Mouse (Mus musculus): ENCODE measurements around the gene Pigq. TPM values are rescaled to one million over a fixed set of nuclear protein-coding genes. Genes with fewer than 3 reads are reported as not detected.

The Pigq gene
- total and polyA plus RNA-seq, 3 experiments, result 41.4 to 431 (median 136) TPM

GRCm38 (mm10) chr17:25877025-25877424 is 67.7 kb downstream of the Pigq start:
- no peaks in the 10 kb centered on the region; the same call in 1 of the 2 replicates for H3K27me3 ChIP-seq (ENCODE audit: insufficient read depth, low read length)
- H3K36me3 ChIP-seq (replicated peaks), result peaks cover 56% of the 10 kb centered on the region
- TF ChIP-seq TAL1 (conservative IDR thresholded peaks at IDR 0.05; ENCODE audit: low read depth, low read length) (no peak), CTCF (IDR thresholded peaks at IDR 0.05; ENCODE audit: low read depth, low read length) (no peak), GATA1 (IDR thresholded peaks at IDR 0.05; ENCODE audit: borderline replicate concordance, low read length) (no peak), POLR2AphosphoS5 (IDR thresholded peaks at IDR 0.05; ENCODE audit: insufficient replicate concordance, low read depth, low read length) (no peak), GATA2 (IDR thresholded peaks at IDR 0.05; ENCODE audit: borderline replicate concordance, low read depth, low read length) (no peak)
- no peaks in the 10 kb centered on the region for H3K9me3 ChIP-seq (replicated peaks)
- H3K4me1 ChIP-seq (ENCODE audit: insufficient read depth, low read depth, low read length), result peaks cover 36% of the 10 kb centered on the region
- no peak for ATAC-seq (ENCODE audit: extremely low read depth, insufficient number of reproducible peaks, low FRiP score, poor library complexity, severe bottlenecking)
- no peak overlapping the region for H3K4me3 ChIP-seq (ENCODE audit: low read depth, low read length)
- no peak for DNase-seq (ENCODE audit: low spot score)

Other genes starting within 250 kb of the Pigq start
Only the 20 nearest of the 32 such genes appear.
- gene AC134908.4, start 149.3 kb downstream of the Pigq start, total RNA-seq (2014; fragmentation: Nextera tagmentation), result not detected in 2 replicates
- not detected in 2 replicates for gene AC134908.4, start 149.3 kb downstream of the Pigq start, total RNA-seq (2017)
- gene AC134908.4, start 149.3 kb downstream of the Pigq start, polyA plus RNA-seq (2012), result not detected in 2 replicates
- gene Metrn, start 147.8 kb downstream of the Pigq start, total RNA-seq (2014; fragmentation: Nextera tagmentation), result 15.3 and 19.7 TPM in 2 replicates
- 22.3 and 36.9 TPM in 2 replicates for gene Metrn, start 147.8 kb downstream of the Pigq start, total RNA-seq (2017)
- gene Metrn, start 147.8 kb downstream of the Pigq start, polyA plus RNA-seq (2012), result 129 and 172 TPM in 2 replicates
- gene Fbxl16, start 135.9 kb downstream of the Pigq start, total RNA-seq (2014; fragmentation: Nextera tagmentation), result not detected in 2 replicates
- gene Fbxl16, start 135.9 kb downstream of the Pigq start, total RNA-seq (2017), result 0.05 TPM in 1 of 2 replicates, not detected in the other
- gene Fbxl16, start 135.9 kb downstream of the Pigq start, polyA plus RNA-seq (2012), result 0.01 and 0.03 TPM in 2 replicates
- gene Wdr24, start 121.3 kb downstream of the Pigq start, total RNA-seq (2014; fragmentation: Nextera tagmentation), result 13.8 and 13.9 TPM in 2 replicates
- gene Wdr24, start 121.3 kb downstream of the Pigq start, total RNA-seq (2017), result 23.5 and 25.8 TPM in 2 replicates
- 4.8 and 8.6 TPM in 2 replicates for gene Wdr24, start 121.3 kb downstream of the Pigq start, polyA plus RNA-seq (2012)
- 0.90 and 1.9 TPM in 2 replicates for gene Jmjd8, start 116.1 kb downstream of the Pigq start, total RNA-seq (2014; fragmentation: Nextera tagmentation)
- 1.9 and 2.0 TPM in 2 replicates for gene Jmjd8, start 116.1 kb downstream of the Pigq start, total RNA-seq (2017)
- 0.08 and 0.11 TPM in 2 replicates for gene Jmjd8, start 116.1 kb downstream of the Pigq start, polyA plus RNA-seq (2012)
- gene Stub1, start 111.5 kb downstream of the Pigq start, total RNA-seq (2014; fragmentation: Nextera tagmentation), result 29.1 and 30.1 TPM in 2 replicates
- 90.8 and 97.3 TPM in 2 replicates for gene Stub1, start 111.5 kb downstream of the Pigq start, total RNA-seq (2017)
- gene Stub1, start 111.5 kb downstream of the Pigq start, polyA plus RNA-seq (2012), result 70.9 and 81.7 TPM in 2 replicates
- 4.8 and 5.5 TPM in 2 replicates for gene Rhbdl1, start 107.6 kb downstream of the Pigq start, total RNA-seq (2014; fragmentation: Nextera tagmentation)
- gene Rhbdl1, start 107.6 kb downstream of the Pigq start, total RNA-seq (2017), result 0.87 and 1.4 TPM in 2 replicates
- 2.7 and 3.1 TPM in 2 replicates for gene Rhbdl1, start 107.6 kb downstream of the Pigq start, polyA plus RNA-seq (2012)
- gene Gm20683, start 103.2 kb downstream of the Pigq start, total RNA-seq (2014; fragmentation: Nextera tagmentation), result 1.1 and 2.9 TPM in 2 replicates
- gene Gm20683, start 103.2 kb downstream of the Pigq start, total RNA-seq (2017), result 3.0 and 3.1 TPM in 2 replicates
- 9.7 and 12.4 TPM in 2 replicates for gene Gm20683, start 103.2 kb downstream of the Pigq start, polyA plus RNA-seq (2012)
- 31.2 and 41.2 TPM in 2 replicates for gene Rhot2, start 100.1 kb downstream of the Pigq start, total RNA-seq (2014; fragmentation: Nextera tagmentation)
- gene Rhot2, start 100.1 kb downstream of the Pigq start, total RNA-seq (2017), result 17.7 and 20.0 TPM in 2 replicates
- gene Rhot2, start 100.1 kb downstream of the Pigq start, polyA plus RNA-seq (2012), result 142 and 151 TPM in 2 replicates
- gene Wdr90, start 83.4 kb downstream of the Pigq start, total RNA-seq (2014; fragmentation: Nextera tagmentation), result 14.6 and 42.2 TPM in 2 replicates
- gene Wdr90, start 83.4 kb downstream of the Pigq start, total RNA-seq (2017), result 11.8 and 14.2 TPM in 2 replicates
- gene Wdr90, start 83.4 kb downstream of the Pigq start, polyA plus RNA-seq (2012), result 9.0 and 17.0 TPM in 2 replicates
- 8.2 and 8.7 TPM in 2 replicates for gene Mcrip2, start 76.2 kb downstream of the Pigq start, total RNA-seq (2014; fragmentation: Nextera tagmentation)
- 4.4 and 9.4 TPM in 2 replicates for gene Mcrip2, start 76.2 kb downstream of the Pigq start, total RNA-seq (2017)
- 77.6 and 103 TPM in 2 replicates for gene Mcrip2, start 76.2 kb downstream of the Pigq start, polyA plus RNA-seq (2012)
- gene Mettl26, start 69.9 kb downstream of the Pigq start, total RNA-seq (2014; fragmentation: Nextera tagmentation), result 13.9 and 19.0 TPM in 2 replicates
- 12.4 and 16.7 TPM in 2 replicates for gene Mettl26, start 69.9 kb downstream of the Pigq start, total RNA-seq (2017)
- 30.2 and 34.4 TPM in 2 replicates for gene Mettl26, start 69.9 kb downstream of the Pigq start, polyA plus RNA-seq (2012)
- 1.1 and 1.4 TPM in 2 replicates for gene Wfikkn1, start 64.1 kb downstream of the Pigq start, total RNA-seq (2014; fragmentation: Nextera tagmentation)
- gene Wfikkn1, start 64.1 kb downstream of the Pigq start, total RNA-seq (2017), result 0.55 and 0.58 TPM in 2 replicates
- gene Wfikkn1, start 64.1 kb downstream of the Pigq start, polyA plus RNA-seq (2012), result 0.51 and 0.57 TPM in 2 replicates
- gene Rab40c, start 25.2 kb downstream of the Pigq start, total RNA-seq (2014; fragmentation: Nextera tagmentation), result 9.1 and 10.8 TPM in 2 replicates
- 4.2 and 9.3 TPM in 2 replicates for gene Rab40c, start 25.2 kb downstream of the Pigq start, total RNA-seq (2017)
- gene Rab40c, start 25.2 kb downstream of the Pigq start, polyA plus RNA-seq (2012), result 12.4 and 13.5 TPM in 2 replicates
- gene Nhlrc4, start within 50 bp of the Pigq start, total RNA-seq (2014; fragmentation: Nextera tagmentation), result 0.38 and 1.7 TPM in 2 replicates
- 0.33 TPM in 1 of 2 replicates, not detected in the other for gene Nhlrc4, start within 50 bp of the Pigq start, total RNA-seq (2017)
- 1.1 and 2.7 TPM in 2 replicates for gene Nhlrc4, start within 50 bp of the Pigq start, polyA plus RNA-seq (2012)
- not detected in 2 replicates for gene A930017K11Rik, start 7.6 kb upstream of the Pigq start, total RNA-seq (2014; fragmentation: Nextera tagmentation)
- 0.06 TPM in 1 of 2 replicates, not detected in the other for gene A930017K11Rik, start 7.6 kb upstream of the Pigq start, total RNA-seq (2017)
- 0.03 and 0.07 TPM in 2 replicates for gene A930017K11Rik, start 7.6 kb upstream of the Pigq start, polyA plus RNA-seq (2012)
- 14.6 and 17.3 TPM in 2 replicates for gene Capn15, start 40.9 kb upstream of the Pigq start, total RNA-seq (2014; fragmentation: Nextera tagmentation)
- 2.8 and 3.2 TPM in 2 replicates for gene Capn15, start 40.9 kb upstream of the Pigq start, total RNA-seq (2017)
- gene Capn15, start 40.9 kb upstream of the Pigq start, polyA plus RNA-seq (2012), result 41.6 and 47.8 TPM in 2 replicates
- gene Rab11fip3, start 124.6 kb upstream of the Pigq start, total RNA-seq (2014; fragmentation: Nextera tagmentation), result 9.9 and 13.9 TPM in 2 replicates
- 2.8 and 3.0 TPM in 2 replicates for gene Rab11fip3, start 124.6 kb upstream of the Pigq start, total RNA-seq (2017)
- 9.3 and 11.2 TPM in 2 replicates for gene Rab11fip3, start 124.6 kb upstream of the Pigq start, polyA plus RNA-seq (2012)
- gene Decr2, start 145.4 kb upstream of the Pigq start, total RNA-seq (2014; fragmentation: Nextera tagmentation), result 6.4 and 19.1 TPM in 2 replicates
- 7.6 and 8.8 TPM in 2 replicates for gene Decr2, start 145.4 kb upstream of the Pigq start, total RNA-seq (2017)
- gene Decr2, start 145.4 kb upstream of the Pigq start, polyA plus RNA-seq (2012), result 0.18 and 0.34 TPM in 2 replicates
- 23.3 and 25.2 TPM in 2 replicates for gene Nme4, start 150.7 kb upstream of the Pigq start, total RNA-seq (2014; fragmentation: Nextera tagmentation)
- 48.5 and 68.1 TPM in 2 replicates for gene Nme4, start 150.7 kb upstream of the Pigq start, total RNA-seq (2017)
- gene Nme4, start 150.7 kb upstream of the Pigq start, polyA plus RNA-seq (2012), result 118 and 139 TPM in 2 replicates